Mouse (Mus musculus): ENCODE measurements around the gene Hist2h2ac.
"Not testable (repeated sequence)": the region's sequence is repeated elsewhere in the genome, so short reads cannot be mapped to it uniquely, and the experiment has no call there.

The Hist2h2ac gene

DNA sequence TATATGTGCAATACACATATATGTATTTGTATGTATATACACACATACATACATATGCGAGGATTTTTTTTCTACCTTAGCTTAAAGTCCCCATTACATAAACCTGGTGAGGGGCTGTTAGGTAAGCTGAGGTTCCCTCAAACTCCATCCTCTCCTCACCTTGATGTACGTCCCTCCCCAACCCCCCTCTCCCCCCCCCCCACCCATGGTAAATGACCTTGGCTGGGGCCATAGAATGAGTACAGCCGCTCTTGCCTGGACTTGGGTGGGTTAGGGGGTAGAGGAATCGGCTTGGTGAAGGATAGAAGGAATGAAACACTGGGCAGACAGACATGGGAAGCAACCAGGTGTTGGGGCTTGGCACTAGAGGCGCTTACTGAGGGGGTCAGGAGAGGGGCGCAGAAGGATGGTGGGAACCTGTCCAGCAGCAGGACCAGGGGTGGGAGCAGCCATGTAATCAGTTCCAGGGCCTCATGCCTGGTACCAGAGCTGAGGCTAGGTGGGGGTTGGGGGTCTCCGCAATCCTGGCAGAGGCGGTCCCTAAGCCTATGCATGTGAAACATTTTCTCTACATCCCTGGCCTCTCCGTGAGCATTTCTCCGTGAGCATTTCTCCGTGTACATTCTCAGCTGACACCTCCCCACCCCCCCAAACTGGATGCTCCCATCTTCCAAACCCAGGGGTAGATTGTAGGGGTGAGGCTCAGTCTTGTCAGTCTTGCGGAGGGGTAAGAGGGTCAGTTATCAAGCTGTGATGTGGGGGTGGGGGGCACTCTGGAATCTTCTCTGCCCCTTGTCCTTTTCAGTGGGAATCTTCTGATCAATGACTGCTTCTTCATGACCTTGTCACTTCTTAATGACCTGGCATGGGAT is 38.9 kb downstream of the Hist2h2ac start:
- in situ Hi-C loops (cut with MseI, MboI), result no loop called here

- in situ Hi-C loops (cut with MseI, MboI), result no loop called here
These were observed 39.8 kb downstream of the Hist2h2ac start, which contains the start of gene Sv2a for GRCm38 (mm10) chr3:96180727-96181477. Gene Sv2a, plus strand, starts transcription at chr3:96181151.

DNA sequence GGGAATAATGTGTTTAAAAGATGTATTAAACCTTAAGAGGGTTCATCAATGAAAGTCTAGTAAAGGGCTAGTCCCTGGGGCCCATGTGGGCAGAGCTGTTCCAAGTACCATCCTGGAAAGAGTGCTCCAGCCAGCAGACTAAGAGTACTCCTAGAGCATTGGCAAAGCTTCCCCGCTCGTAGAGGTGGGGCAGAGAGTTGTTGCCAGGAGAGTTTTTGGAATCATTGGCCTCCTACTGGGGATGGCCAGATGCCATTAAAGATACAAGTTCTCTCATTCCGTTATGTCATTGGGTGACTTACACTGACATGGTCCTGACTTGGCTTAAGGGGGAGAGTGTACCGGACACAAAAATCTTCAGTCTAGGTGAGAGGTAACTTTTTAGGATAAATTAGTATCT is 41.1 kb downstream of the Hist2h2ac start:
- in situ Hi-C loops (cut with MseI, MboI), result no loop called here

GRCm38 (mm10) chr3:96178902-96179301 is 41.8 kb downstream of the Hist2h2ac start:
- in situ Hi-C loops (cut with MseI, MboI), result no loop called here

DNA sequence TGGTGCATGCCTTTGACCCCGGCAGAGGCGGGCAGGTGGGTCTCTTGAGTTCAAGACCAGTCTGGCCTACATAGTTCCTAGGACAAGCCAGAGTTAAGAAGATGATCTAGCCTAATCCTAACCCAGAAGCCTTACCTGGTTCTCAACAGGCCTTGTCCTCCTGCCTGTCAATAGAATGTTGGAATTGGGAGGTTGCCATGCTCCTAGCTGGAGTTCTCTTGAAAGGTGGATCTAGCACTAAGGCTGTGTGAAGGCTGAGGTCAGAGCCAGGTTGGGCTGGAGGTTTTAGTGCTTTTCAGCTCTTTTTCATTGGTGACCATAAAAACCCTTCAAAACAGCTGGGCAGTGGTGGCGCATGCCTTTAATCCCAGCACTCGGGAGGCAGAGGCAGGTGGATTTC is 42.3 kb downstream of the Hist2h2ac start:
- in situ Hi-C loops (cut with MseI, MboI), result no loop called here

- in situ Hi-C loops (cut with MseI, MboI), result no loop called here
These were observed 45.4 kb downstream of the Hist2h2ac start for GRCm38 (mm10) chr3:96175251-96175650.

DNA sequence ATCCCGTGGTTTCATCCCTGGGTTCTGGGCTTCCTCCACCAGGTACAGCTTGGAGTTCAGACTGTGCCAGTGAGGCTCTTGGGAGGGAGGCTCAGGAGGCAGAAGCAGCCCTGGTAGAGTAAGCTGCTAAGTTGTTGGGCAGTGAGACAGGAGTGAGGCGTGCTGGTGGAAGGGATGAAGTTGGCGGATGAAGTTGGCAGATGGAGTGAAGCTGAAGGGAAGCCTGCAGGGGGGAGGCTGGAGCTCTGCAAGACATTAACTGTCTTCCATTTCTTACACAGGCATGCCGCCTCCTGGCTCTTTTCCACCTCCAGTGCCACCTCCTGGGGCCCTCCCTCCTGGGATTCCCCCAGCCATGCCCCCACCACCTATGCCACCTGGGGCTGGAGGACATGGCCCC is 46.6 kb downstream of the Hist2h2ac start:
- in situ Hi-C loops (cut with MseI, MboI), result not testable (repeated sequence)

DNA sequence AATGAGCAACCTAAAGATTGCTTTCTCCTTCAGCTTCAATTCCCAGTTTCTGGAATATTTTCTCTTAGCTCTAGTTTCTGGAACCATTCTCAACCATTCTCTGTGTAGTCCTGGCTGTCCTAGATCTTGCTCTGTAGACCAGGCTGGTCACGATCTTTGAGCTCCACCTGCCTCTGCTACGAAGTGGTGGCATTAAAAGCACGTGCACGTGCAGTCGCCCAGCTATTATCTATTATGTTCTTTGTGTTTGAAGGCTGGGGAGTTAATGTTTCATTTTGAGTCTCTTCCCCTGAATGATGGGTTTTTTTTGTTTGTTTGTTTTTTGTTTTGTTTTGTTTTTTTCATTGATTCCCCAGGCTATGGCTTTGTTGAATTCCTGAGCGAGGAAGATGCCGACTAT is 47.5 kb downstream of the Hist2h2ac start:
- in situ Hi-C loops (cut with MseI, MboI), result no loop called here

DNA sequence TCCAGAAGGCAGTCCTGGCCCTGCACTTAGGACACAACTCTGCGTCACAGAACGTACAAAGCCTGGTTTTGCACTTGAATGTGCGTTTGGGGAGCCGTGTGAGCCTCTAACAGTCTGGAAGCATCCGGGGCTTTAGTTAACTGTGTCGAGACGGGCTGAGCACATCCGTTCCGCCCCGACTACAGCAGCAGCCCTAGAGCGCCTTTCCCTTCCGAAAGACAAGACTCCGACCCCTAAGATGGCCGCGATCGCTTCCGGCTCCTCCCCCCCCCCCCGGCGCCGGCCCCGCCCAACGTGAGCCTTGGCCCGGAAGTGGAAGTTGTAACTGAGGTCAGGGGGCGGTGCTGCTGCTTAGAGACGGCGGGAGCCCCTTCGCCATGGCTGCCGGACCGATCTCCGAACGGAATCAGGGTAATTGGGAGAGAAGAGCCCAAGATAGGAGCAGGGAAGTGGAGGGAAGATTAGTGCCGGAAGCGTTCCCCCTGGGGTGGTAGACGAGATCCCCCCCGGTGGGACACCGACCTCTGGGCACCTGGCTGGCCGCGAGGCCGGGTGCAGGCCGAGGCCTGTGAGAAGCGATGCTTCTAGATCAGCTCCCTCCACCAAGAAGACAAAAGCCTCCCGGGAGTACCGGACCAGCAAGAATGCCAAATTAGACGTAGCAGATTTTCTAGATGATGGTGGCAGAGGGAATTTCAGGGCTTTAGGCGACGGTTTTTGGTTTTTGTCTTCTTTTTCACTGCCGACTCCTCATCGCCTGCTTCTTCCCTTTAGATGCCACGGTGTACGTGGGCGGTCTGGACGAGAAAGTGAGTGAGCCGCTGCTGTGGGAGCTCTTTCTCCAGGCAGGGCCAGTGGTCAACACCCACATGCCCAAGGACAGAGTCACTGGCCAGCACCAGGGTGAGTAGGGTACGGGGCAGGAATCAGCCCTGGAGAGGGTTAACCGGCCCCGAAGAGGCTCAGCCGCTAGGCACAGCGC is 48.2 kb downstream of the Hist2h2ac start, which contains the start of gene Sf3b4:
Gene Sf3b4 (plus strand): TSS at position 136 of the 982 bp plus-strand sequence.
- in situ Hi-C loops (cut with MseI, MboI), result no loop called here

DNA sequence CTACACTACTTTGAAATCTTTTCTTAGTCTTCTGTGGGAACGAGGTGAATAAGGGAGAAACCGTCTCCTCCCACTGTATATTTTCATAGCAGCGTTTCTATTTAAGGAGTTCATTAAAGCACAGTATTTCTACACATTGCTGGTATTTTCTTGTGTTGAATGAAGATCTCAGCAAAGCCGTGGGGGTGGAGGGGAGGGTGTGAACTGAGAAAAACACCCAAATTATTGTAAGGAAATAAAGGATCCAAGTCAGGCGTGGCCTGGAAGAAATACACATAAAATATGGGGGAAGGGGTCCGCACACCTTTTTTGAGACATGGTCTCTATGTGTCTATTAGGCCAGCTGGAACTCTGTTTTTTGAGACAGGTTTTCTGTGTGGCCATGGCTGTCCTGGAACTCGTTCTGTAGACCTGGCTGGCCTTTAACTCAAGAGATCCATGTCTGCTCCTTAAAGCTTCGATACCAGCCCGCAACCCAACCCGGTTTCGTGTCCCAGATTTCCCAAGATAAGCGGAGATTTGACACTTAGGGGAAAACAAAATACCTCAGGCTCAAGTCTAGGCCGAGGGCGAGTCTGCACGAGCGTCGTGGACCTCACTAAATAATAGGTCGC is 49.0 kb downstream of the Hist2h2ac start:
- in situ Hi-C loops (cut with MseI, MboI), result no loop called here

- in situ Hi-C loops (cut with MseI, MboI), result no loop called here
These were observed 49.6 kb downstream of the Hist2h2ac start for GRCm38 (mm10) chr3:96170976-96171545.
